Mouse (Mus musculus): Measurements from ENCODE around the gene Actn1. TPM values are rescaled to one million over a fixed set of nuclear protein-coding genes. Genes with fewer than 3 reads are reported as not detected.
"Not testable (repeated sequence)": the region's sequence is repeated elsewhere in the genome, so short reads cannot be mapped to it uniquely, and the experiment has no call there.

Actn1 gene
- total RNA-seq (2021), result 10 to 100 TPM; 46.3 to 57.4 TPM
- long read RNA-seq, experiment 1, partial matches to known transcripts, result 0 of 4 reads
- long read RNA-seq, experiment 1, other reads (novel, unspliced or antisense), result 1 of 4 reads
- long read RNA-seq, experiment 2, transcript Actn1-201 (21 exons, 3,734 nt), result major isoform, 6 of 13 reads
- long read RNA-seq, experiment 2, partial matches to known transcripts, result 1 of 13 reads
- long read RNA-seq, experiment 2, other reads (novel, unspliced or antisense), result 2 of 13 reads

DNA sequence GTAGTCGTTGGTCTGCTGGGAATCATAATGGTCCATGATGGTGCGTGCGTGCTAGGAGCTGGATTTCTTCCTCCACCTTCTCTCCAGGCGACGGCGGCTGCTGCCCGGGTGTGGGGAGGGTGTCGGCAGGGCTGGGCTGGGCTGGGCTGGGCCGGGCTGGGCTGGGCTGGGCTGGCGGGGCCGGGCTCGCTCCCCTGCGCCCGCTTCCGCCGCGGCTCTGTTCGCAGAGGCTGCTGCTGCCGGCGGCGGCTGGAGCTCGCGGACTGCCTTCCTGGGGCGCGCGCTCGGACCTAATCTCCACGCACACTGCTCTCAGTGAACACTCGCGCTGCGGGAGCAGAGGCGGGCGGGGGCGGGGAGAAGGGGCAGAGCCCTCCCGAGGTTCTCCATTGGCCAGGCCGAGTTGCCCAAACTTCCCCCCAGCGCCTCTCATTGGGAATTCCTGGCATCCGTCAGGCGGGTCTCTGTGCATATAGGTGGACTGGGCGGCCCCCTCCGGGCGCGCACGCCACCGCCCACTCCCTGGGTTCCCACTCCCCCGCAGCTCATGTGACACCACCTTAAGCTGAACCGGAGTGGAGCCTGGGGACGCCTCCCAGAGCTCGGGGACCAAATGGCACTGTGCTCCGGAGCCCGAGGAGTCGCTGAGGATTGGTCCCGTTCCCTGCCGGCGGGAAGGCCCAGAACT, at the start of gene Actn1:
Actn1 (minus strand) TSS at position 316 of the 688 bp plus-strand sequence.
- peak; percentile 61 to 84 for DNase-seq (ENCODE audit: low spot score in 2 of 2)

DNA sequence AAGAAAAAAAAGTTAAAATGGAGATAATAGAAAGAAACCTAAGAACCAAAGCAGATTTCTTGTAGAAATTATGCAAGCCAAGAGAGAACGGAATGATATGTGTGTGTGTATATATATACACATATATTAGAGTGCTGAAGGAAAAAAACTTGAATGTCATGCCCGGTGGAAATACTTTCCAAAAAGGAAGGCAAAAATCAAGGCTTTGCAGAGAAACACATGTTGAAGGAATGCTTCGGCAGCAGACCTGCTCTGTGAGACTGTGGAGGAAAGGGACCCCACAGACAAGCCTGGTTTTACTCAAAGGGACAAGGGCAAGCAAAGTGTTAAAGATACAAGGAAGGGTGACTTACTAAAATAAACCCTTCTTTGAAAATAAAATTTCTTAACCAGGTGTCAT, 47.4 kb upstream of the Actn1 start:
- no peak for DNase-seq (ENCODE audit: low spot score in 2 of 2)

DNA sequence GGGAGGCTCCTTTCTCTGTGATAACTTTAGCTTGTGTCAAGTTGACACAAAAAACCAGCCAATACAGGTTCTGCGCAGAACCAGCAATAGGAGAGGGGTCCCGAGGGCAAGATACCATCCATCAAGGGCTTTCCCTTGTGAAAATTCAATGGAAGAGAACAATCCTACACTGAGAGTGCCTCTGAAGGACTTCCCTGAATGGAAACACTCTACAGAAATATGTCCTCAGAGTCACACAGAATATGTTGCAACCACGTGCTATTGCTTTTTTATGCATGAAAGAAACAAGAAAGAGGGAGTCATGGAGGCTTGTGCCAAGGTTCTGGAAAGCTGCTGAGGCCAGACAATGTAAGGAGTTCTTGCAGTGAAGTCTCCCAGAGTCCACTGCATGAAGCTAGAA, 44.3 kb upstream of the Actn1 start:
- DNase-seq (ENCODE audit: low spot score in 2 of 2), result no peak

DNA sequence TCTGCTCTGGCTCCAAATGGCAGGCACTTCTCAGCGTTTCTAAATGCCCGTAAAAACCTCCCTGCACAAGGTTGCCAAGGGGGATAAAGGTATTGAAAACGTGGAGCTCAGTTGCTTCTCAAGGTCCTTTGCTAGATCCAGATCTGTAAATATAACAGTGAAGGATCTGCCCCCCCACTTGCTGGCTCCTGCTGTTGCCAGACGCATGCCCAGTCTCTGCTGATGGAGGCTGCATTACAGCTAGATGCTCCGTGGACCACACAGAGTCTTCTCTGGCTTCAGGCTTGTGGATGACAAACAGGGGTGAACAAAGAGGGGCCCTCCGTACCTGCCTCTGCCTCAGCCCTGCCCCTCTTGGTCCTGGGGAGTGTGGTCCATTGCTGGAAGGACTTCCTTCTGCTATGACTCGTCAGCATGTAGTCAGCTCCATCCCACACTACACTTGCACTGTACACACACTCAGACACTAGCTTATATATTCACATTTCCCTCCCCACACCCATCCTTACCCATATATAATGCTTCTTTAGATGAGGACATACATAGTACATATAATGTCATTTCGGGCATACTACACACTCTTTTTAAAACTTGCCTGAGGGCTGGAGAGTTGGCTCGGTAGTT, 40.8 kb upstream of the Actn1 start:
- no peak for DNase-seq (ENCODE audit: low spot score in 2 of 2)

DNA sequence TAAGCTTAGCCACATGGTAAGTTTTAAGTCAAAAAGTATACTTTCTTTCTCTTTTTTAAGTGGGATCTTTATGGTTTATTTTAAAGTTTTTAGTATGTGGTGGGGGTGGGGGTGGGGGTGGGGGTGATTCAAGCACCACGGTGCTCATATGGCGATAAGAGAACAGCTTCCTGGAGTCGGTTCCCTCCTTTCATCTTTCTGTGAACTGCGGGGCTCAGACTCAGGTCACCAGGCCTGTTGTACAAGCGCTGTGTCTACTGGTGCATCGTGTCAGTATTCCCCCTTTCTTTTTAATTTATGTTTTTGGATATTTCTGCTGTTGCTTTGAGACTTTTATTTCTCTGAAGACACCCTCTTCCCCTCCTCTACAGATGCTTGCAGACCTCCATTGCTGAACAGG, 38.5 kb upstream of the Actn1 start:
- no peak for DNase-seq (ENCODE audit: low spot score in 2 of 2)

DNA sequence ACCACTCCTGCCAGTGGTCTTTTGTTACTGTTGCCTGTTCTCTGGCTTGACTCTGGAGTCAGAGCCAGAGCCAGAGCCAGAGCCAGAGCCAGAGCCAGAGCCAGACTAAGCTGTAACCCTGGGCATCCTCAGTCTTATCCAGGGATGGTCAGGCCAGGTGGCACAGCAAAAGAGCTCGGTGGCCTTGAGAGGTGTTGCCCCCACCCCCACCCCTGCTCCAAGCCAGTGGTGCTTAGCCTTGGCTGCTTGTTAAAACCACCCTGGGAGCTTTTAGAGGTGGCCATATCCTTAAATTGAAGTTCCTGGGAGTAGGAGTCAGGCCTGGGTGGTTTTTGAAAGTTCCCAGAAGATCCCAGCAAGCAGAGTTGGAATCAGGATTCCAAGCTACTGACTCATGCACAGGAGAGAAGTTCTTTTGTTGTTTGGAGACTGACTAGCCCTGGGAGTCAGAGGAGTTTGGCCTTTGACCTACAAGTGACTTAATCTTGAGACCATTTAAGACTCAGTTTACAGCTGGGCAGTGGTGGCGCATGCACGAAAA, 31.8 kb upstream of the Actn1 start:
- DNase-seq (ENCODE audit: low spot score in 2 of 2), result no peak

DNA sequence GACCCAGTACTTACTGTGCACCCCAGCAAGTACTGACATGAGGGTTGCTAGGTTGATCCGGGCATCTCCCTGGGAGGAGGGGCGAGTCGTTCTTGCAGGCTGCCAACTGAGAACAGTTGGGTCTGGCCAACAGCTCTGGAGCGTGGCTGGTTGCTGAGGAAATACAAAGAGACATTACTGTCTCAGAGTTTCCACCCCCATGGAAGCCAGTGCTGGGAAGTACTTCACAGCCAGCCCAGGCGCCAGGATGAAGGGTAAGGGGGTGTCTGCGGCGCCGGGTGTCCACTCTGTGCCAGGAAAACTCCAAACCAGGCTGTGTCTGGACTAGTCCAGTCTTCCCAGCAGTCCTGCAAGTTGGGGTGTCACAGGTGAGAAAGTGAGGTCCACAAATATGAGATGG, 30.8 kb upstream of the Actn1 start:
- no peak for DNase-seq (ENCODE audit: low spot score in 2 of 2)

DNA sequence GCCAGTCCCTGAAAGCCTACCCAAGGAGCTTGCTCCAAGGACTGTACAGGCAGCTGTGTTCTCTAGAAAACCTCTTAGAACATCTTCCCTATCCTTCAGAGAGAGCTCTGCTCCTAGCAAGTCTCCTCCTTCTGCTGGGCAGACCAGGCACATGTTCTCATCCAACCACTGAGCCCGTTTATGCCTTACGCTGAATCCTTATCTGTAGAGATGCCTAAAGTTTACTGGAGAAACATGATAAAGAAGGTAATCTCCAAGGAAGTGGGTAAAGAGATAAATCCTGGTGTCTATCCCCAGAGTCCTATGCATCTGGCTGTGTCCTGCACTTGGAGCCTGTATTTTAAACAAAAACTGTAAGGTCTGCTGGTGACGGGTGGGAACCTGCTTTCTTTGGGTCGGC, 30.3 kb upstream of the Actn1 start:
- DNase-seq (ENCODE audit: low spot score in 2 of 2), result no peak

DNA sequence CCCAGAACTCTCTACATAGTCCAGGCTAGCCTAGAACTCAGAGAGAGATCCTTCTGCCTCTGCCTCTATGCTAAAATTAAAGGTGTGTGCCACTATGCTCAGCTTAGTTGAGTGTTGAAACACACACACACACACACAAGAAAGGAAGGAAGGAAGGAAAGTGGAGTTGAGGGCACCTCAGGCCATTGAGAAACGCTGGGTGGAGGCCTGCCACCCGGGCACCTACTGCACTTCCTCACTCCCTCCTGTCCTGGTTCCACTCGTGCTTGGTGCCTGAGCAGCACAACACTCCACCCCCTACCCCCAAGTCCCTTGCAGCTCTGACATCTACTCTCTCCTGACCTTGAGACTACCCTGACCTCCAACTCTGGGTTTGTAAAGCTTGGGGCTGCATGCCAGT, 29.6 kb upstream of the Actn1 start:
- no peak for DNase-seq (ENCODE audit: low spot score in 2 of 2)

DNA sequence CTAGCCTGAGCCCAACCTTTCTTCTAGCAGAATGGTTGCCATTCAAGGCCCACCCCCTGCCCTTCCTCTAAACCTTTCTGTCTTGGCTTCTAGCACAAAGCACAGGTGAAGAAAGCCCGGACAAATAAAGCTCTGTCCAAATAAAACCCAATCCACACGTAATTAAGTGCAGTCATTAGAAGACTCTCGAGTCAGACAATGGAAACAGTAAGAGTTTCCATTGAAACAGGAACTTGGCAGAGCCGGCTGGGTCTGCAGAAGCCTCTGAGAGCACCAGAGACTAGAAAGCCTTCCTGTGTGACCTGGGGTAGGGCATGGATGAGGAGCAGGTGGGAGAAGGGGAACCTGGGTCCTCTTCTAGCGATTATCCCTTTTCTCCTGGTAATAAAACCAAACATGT, 25.7 kb upstream of the Actn1 start:
- DNase-seq (ENCODE audit: low spot score in 2 of 2), result no peak

DNA sequence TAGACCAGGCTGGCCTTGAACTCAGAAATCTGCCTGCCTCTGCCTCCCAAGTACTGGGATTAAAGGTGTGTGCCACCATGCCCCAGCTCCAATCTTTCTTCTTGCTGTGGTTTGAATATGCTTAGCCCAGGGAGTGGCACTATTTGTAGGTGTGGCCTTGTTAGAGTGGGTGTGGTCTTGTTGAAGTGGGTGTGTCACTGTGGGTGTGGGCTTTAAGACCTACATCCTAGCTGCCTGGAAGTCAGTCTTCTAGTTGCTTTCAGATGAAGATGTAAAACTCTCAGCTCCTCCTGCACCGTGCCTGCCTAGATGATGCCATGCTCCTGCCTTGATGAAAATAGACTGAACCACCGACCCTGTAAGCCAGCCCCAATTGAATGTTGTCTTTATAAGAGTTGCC, 24.1 kb upstream of the Actn1 start:
- not testable (repeated sequence) for DNase-seq (ENCODE audit: low spot score in 2 of 2)

DNA sequence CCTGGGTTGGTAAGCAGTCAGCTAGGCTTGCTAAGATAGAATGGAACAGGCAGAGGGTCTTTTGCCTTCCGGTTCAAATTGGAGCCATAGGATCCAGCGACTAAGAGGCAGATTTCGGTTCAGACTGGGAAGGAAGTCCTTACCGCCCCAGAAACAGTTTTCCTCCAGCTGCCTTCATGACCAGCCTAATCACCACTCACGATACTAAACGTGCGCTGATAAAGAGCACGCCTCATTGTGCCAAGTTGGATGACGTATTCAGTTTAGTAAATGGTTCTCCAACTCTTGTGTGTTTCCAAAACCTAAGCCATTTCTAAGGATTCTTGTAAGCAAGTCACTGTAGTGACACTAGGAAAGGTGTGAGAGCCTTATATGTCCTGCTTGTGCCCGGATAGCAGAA, 18.7 kb upstream of the Actn1 start:
- DNase-seq (ENCODE audit: low spot score in 2 of 2), result no peak

DNA sequence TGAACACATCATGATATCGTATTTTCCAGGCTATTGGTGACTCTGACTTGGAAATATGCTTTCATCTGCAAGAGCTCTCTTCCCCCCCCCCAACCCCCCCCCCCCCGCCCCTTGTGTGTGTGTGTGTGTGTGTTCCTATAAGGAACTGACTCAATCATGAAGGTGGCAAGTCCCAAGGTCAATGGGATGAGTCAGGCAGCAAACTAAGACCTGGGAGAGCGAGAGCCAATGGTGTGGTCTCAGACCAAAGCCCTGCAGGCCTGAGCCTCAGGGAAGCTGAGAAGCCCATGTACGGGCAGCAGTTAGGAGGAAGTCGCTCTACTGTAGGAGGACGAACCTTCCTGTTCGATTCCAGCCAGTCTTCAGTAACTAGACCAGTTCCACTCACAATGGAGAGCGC, 17.3 kb upstream of the Actn1 start:
- no peak for DNase-seq (ENCODE audit: low spot score in 2 of 2)

DNA sequence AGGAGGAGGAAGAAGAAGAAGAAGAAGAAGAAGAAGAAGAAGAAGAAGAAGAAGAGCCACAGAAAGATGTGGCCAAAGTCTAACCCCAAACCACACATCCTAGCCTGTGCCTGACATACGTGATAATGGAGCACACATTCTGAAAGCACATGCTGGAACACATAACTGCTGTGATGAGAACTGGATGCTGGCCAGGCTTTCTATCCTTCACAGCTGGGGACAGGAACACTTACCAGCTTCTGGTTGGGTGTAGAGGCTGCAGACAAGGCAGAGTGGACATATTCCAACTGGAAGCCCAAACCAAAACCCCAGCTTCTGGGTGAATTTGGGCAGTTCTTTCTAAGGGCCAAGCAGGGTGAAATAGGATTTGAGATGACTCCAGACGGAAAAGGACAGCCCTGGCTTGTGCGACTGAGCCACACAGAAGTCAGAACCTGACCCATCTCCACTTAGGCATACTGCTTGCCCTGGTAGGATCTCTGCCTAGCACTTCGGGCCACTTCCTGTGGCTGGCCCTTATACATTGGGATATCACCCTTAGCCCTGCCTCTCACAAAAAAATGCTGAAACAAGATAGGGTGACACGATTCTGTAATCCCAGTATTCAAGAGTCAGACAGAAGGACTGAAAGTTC, 15.1 kb upstream of the Actn1 start:
- no peak for DNase-seq (ENCODE audit: low spot score in 2 of 2)

DNA sequence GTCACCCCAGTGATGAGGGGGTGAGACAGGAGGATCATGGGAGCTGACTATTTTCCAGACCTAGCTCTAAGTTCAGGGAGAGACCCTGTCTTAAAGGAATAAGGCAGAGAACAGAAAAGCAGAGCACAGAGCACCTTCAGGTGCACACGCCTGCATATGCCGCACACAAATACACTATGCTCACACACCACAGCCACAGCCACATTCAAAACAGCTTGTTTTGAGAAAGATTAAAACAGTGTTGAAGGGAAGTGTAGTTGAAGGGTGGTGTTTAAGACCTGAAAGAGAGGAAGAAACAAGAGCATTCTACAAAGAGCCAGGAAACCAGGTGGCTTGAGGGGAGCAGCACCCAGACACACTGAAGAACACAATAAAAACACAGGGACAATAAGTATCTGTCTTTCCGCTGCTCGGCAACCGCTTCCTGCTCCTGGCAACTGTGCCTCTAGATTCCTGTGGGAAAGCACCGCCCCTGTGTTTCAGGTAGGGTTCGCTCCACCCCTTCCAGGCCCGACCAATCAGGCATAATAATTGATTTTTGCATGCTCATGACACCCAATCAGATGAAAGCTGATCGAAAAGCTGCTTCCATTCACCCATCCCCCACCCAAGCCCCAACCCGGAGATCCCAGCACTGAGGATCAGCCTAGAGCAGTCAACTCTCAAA, 13.0 kb upstream of the Actn1 start:
- DNase-seq (ENCODE audit: low spot score in 2 of 2), result no peak

DNA sequence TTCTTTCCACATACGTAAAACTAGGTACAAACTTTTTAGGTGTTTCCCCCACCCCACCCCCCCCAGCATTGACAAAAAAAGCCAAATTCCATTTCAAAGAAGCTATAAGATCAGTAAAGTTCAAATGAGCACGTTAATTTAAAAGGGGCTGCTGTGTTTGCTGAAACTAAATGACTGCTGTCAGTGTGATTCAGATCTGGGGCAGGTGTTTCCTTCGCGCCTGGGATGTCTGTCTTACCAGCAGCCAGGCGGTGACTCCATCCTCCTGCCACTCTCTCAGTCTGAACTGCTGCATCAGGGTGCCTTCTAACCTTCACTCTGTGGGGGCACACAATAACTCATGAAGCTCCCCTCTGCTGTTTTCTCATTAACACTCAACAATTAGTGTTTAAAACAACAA, 11.6 kb upstream of the Actn1 start:
- no peak for DNase-seq (ENCODE audit: low spot score in 2 of 2)

DNA sequence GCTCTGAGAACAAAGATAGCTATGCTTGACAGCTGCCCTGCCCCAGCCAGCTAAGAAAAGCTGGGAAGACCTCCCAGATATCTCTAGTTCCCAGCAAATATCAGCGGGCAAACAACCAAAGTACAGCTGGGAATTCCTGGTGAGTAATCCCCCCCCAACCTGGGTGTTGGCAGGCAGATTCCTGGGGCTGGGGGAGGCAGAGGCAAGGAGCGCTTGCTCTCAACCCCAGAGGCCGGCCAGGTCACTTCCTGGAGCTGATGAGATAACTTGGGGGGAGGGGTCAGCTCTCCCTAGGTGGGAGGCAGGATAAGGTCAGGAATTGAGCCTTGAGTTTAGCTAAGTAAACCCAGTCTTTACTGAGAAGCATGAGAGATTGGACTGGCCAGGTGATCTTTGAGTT, 10.8 kb upstream of the Actn1 start:
- no peak for DNase-seq (ENCODE audit: low spot score in 2 of 2)

DNA sequence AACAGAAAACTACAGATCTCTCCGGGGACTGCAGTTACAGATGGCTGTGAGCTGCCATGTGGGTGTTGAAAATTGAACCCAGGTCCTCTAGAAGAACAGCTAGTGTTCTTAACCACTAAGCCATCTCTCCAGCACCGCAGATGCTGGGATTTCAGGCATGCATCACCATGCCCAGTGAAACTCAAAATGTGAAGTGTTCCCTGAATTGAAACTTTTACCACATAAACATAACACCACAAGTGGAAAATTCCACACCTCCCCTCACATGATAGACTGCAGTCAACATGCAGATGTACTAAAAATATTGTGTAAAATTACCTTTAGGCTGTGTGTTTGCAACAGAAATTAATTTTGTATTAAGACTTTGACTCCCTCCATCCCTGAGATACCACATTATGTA, 9.1 kb upstream of the Actn1 start:
- no peak for DNase-seq (ENCODE audit: low spot score in 2 of 2)

DNA sequence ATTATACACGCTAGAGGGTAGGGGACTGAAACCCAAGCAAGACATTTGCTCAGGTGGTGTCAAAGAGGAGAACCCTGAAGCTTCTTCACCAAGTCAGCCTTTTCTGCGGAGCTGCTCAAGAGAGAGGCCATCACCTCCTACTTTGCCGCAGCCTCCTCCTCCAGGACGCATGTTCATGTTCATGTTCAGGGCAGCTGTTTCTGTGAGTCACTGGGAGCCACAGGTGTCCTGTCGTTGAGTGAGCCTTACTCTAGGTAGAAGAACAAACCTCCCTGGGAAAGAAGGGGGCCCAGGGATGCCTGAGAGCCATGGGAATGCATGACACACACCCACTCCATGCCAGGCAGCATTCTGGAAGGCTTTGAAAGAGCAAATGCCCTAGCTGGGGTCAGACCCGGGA, 7.8 kb upstream of the Actn1 start:
- DNase-seq (ENCODE audit: low spot score in 2 of 2), result no peak

DNA sequence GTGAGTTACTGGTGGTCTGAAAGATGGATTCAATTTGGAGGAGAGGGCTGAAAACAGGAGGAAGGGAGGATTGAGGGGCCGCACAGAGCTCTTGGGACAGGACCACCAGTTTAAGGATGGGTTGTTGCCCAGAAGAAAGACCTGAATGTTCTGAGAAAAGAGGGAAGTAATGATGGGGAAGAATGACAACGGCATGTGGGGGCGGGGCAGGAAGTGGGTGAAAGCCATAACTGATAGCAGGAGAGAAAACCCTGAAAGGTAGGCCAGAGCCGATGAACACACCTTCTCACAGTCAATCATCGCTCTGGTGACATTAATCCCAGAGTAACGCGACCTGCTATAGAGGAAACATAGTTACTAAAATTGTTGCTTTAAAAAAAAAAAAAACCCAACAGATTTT, 4.2 kb upstream of the Actn1 start:
- not testable (repeated sequence) for DNase-seq (ENCODE audit: low spot score in 2 of 2)

All from gastrocnemius, postnatal 4 days (tissue).